Mouse (Mus musculus) embryonic facial prominence, embryonic 10.5 days (tissue): ENCODE results near the gene Mcrip1. TPM values are rescaled to one million over a fixed set of nuclear protein-coding genes. Genes with fewer than 3 reads are reported as not detected.

Source experiments
- DNase-seq: peaks from one replicate; pipeline ENCODE4 v3.0.0-alpha.2; 2017; ENCODE audit warnings: low spot score
- H3K27ac ChIP-seq: fragments of 300-500 bp; sonication (generic); replicated peaks from 2 replicates; pipeline ENCODE4 v1.5.1; 2016; ENCODE audit warnings: mild to moderate bottlenecking
- H3K27me3 ChIP-seq: fragments of 300-500 bp; sonication (generic); replicated peaks from 2 replicates; pipeline ENCODE4 v1.6.1; 2016; ENCODE audit warnings: low read depth, mild to moderate bottlenecking; ENCODE audit not compliant: poor library complexity, severe bottlenecking
- H3K36me3 ChIP-seq: fragments of 300-500 bp; sonication (generic); replicated peaks from 2 replicates; pipeline ENCODE4 v1.6.1; 2016; ENCODE audit warnings: mild to moderate bottlenecking, moderate library complexity
- H3K4me1 ChIP-seq: fragments of 300-500 bp; sonication (generic); 2 replicates; pipeline ENCODE4 v1.6.1; 2016
- H3K4me3 ChIP-seq: fragments of 300-500 bp; sonication (generic); 2 replicates; pipeline ENCODE4 v1.5.1; 2016; ENCODE audit warnings: mild to moderate bottlenecking, moderate library complexity
- H3K9me3 ChIP-seq: fragments of 300-500 bp; sonication (generic); 2 replicates; pipeline ENCODE4 v1.6.1; 2016; ENCODE audit warnings: mild to moderate bottlenecking
- WGBS: fragments of 180-500 bp; shearing (Covaris S2); methylation state at CpG from one replicate; pipeline ENCODE4 v1.1.7; 2016; 5-methylcytosine and 5-hydroxymethylcytosine counted together
- polyA plus RNA-seq: library from polyadenylated mRNA; unstranded; fragments of >200 nt; fragmentation: Nextera tagmentation; extraction: Ambion mirVana; gene quantifications from 2 replicates; pipeline ENCODE4 v1.2.1, GENCODE M21; 2016

Mcrip1 gene
- polyA plus RNA-seq, 1 experiment from 2014 or later, result 221 TPM

DNA sequence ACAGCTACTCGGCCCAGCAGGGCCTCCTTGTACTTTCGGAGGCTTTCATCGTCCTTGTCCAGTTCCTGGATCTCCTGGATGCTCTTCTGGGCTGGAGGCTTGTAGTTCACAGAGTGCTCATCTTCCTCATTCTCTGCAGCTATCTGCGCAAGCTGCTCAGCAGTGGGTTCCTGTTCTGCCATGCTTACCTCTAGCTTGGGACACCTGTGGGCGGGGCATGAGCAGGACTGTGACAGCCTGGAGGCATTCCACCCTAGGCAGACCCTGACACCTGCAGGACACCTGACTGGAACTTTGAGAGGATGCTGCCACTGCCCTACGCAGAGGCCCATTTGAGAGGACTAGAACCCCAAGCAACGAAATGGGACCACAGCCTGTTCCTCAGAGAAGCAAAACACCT, 30.7 kb upstream of the Mcrip1 start:
- 63% methylated on average over 7 of the region's 7 CpGs for WGBS
- peak; percentile 19 for DNase-seq
- Histone ChIP-seq H3K4me1 (peaks cover 37% of the 10 kb centered on the region), H3K27me3 (no peaks in the 10 kb centered on the region), H3K27ac (peak overlapping the region; percentile 96), H3K4me3 (peak overlapping the region; percentile 92), H3K9me3 (peaks cover 5% of the 10 kb centered on the region; the same call in 1 of the 2 replicates), H3K36me3 (peaks cover 68% of the 10 kb centered on the region)

DNA sequence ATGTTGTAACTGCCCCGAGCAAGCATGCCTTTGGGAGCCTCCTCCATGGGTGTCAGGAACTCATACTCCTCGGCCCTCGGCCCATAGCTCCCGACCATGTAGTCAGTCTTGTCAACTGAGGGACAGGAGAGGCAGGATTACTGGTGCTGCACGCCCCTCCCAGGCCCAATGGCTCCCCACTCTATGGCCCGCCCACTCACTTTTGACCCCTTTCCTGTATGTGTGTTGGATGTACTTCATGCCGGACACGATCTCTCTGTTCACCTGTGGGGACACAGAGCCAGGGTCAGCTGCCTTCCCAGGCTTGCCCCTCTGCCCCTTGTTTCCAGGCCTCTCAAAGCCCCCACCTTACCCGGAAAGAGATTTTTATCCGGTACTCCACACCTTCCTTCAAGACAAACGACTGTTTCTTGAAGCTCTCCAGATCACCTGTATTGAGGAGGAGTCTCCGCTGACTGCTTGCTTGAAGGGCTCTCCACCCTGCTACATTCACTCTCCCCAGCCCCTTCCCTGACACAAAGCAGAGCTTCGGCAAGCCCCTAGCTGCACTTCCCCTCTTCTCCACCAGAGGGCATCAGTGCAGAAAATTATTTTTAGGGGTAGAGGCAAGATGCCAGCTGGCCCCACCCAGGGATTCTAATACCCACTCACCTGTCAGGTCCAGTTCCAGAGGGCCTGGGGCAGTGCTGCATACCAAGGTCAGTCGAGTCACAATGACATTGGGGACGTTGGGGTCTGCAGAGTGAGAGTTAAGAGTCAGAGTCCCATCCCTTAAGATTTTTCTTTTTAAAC, 30.0 kb upstream of the Mcrip1 start:
- DNase-seq, result peak; percentile 87
- Histone ChIP-seq H3K27ac (peak overlapping the region; percentile 96), H3K4me1 (peaks cover 41% of the 10 kb centered on the region), H3K36me3 (peaks cover 61% of the 10 kb centered on the region), H3K4me3 (peak overlapping the region; percentile 92), H3K9me3 (peaks cover 5% of the 10 kb centered on the region; the same call in 1 of the 2 replicates), H3K27me3 (no peaks in the 10 kb centered on the region)
- WGBS, result 62% methylated on average over 15 of the region's 15 CpGs

DNA sequence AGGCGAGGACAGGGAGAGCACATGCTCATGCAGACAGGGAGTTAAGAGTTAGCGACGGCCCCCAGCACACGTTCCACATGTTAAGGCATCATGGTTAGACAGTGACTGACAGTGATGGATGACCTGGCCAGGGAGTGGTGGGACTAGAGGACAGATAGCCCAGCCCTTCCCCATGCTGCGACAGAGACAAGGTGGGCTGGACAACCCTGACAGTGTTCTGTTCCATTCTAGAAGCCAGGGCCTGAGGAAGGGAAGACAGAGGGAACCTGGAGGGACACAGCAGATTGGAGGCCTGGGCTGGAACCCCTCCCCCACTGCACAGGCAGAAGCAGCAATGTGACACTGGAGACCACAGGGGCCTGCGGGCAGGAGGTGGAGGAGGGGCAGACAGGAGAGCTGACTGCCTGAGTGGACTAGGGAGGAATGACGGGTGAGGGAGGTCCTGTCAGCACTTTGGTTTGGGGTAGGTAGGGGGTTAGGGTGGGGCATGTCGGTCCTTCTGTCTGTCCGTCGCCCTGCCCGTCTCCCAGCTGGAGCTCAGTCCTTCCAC, 29.2 kb upstream of the Mcrip1 start:
- Histone ChIP-seq H3K4me3 (peak overlapping the region; percentile 92), H3K4me1 (peaks cover 49% of the 10 kb centered on the region), H3K9me3 (peaks cover under 1% of the 10 kb centered on the region; the same call in 1 of the 2 replicates), H3K36me3 (peaks cover 54% of the 10 kb centered on the region), H3K27ac (peak overlapping the region; percentile 66), H3K27me3 (no peaks in the 10 kb centered on the region)
- WGBS, result 75% methylated on average over 11 of the region's 11 CpGs
- DNase-seq, result peak; percentile 49

DNA sequence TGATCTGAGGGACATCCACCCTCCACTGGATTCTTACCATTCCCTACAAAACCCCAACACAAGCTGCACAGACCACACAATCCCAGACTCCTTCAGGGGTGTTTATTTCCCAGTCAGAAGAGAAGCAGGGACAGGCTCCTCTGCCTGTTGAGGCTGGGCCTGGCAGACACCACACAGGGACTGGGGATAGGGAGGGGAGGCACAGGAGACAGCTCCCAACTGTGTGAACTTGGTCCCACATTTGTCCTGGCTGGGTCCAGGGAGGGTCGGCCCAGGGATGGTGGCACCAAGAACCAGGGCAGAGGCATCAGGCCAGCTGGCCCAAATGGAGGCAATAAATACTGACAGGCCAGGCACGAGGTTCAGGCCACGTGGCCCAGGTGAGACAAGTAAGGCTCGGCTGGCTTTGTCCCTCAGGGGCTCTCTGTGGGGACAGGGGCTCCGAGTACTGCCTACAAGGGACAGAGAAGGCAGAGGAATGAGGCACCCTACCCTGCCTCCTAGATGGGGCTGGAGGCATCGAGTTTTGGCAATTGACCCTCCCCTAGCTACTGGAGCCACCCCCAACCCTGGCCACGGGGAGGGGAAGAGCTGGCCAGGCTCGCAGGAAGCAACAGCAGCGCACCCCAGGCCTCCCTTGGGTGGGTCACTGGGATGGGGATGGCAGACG, 28.6 kb upstream of the Mcrip1 start:
- peak overlapping the region; percentile 92 for H3K4me3 ChIP-seq
- WGBS, result 88% methylated on average over 10 of the region's 10 CpGs
- peaks cover 47% of the 10 kb centered on the region for H3K36me3 ChIP-seq
- DNase-seq, result no peak
- H3K27me3 ChIP-seq, result no peaks in the 10 kb centered on the region
- no peaks in the 10 kb centered on the region for H3K9me3 ChIP-seq
- peak overlapping the region; percentile 48; the same call in 1 of the 2 replicates for H3K27ac ChIP-seq
- H3K4me1 ChIP-seq, result peaks cover 49% of the 10 kb centered on the region

DNA sequence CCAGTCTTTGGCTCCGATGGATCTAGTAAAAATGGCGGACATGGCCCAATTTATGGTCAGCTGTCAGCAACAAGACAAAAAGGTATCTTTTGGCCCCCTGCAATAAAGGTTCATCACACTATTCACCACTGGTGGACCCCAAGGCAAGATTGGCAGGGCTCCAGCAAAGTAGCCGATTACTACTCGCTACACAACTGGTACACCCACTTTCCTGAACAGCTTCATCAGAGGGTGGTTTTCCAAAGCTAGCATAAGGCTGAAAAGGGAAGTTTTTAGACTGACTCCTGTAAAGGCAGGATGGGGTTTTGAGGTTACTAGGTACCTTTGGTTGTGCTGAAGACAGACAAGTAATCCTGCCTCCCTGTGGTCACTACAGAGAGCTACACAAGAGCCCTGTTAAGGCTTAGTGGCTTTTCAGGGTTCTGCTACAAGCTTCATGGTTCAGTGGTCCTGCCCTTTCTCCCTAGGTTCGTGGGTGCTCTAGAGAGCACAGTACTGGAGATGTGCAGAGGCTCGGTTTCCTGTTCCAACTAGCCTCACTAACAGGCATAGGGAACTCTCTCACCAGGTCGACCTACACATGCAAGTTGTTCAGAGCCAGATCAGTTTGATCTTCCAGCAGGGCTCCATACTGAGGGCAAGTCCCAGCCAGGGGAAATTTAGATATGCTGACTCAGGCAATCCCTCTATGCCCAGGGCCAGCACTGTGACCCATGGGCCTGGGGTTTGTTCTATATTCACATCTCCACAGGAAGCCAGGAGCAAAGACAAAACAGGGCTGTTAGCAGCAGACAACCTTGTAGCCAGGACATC, 27.9 kb upstream of the Mcrip1 start:
- H3K27ac ChIP-seq, result 0 out of 2 replicates have a peak overlapping the region, but pooled peaks have one; percentile 48
- no peaks in the 10 kb centered on the region for H3K9me3 ChIP-seq
- H3K36me3 ChIP-seq, result peaks cover 42% of the 10 kb centered on the region
- H3K27me3 ChIP-seq, result no peaks in the 10 kb centered on the region
- no peak for DNase-seq
- 83% methylated on average over 7 of the region's 7 CpGs for WGBS
- peak overlapping the region; percentile 92; the same call in 1 of the 2 replicates for H3K4me3 ChIP-seq
- H3K4me1 ChIP-seq, result peaks cover 47% of the 10 kb centered on the region

DNA sequence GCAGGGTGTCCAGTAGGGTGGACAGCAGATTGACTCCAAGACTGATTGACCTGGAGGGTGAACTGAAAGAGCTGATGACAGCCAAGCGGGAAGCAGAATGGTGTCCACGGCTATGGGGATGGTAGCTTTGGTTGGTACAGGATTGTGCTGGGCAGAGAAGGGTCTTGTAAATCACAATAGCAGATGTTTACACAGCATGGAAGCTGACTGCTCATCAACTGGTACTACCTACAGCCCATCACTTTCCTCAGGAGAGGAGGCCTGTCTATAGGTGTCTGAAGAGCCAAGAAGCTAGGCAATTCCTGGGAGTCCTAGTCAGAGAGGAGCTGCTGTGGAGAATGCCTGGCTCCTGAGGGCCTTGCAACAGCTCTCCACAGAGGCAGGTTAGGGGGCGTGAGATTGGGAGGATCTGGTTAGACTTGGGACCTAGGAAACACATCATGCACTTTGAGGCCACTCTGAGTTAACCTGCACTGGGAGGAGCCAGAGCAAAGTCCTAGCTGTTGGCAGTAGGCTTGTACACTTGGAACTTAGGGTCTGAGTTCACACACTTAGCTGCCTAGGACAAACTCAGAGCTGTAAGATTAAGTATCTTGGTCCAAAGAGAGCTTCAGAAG, 26.9 kb upstream of the Mcrip1 start:
- DNase-seq, result no peak
- Histone ChIP-seq H3K27me3 (no peaks in the 10 kb centered on the region), H3K4me3 (peak overlapping the region; percentile 19; the same call in 1 of the 2 replicates), H3K9me3 (no peaks in the 10 kb centered on the region), H3K27ac (no peak overlapping the region), H3K36me3 (peaks cover 45% of the 10 kb centered on the region), H3K4me1 (peaks cover 45% of the 10 kb centered on the region)
- WGBS, result 90% methylated on average over 3 of the region's 3 CpGs

DNA sequence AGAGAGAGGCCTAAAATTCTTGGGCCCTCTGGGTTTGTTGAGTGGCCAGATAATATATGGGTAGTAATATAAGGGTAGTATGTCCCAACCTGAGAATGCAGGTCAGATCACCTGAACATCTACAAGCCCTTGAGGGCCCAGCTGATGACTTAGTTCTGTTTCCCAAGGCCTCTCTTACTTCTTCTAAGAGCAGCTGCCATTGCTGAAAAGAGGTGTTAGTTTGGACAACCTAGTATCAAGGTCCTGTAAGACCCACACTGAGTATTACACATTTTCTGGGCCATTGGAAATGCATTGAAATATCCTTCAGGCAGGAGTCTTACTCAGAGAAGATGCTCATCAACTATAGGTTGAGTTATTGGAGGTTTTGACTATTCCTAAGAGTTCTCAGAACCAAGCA, 26.4 kb upstream of the Mcrip1 start:
- H3K36me3 ChIP-seq, result peaks cover 50% of the 10 kb centered on the region
- H3K4me3 ChIP-seq, result no peak overlapping the region
- H3K27me3 ChIP-seq, result no peaks in the 10 kb centered on the region
- no peak for DNase-seq
- H3K4me1 ChIP-seq, result peaks cover 49% of the 10 kb centered on the region
- no peaks in the 10 kb centered on the region for H3K9me3 ChIP-seq
- H3K27ac ChIP-seq, result no peak overlapping the region

DNA sequence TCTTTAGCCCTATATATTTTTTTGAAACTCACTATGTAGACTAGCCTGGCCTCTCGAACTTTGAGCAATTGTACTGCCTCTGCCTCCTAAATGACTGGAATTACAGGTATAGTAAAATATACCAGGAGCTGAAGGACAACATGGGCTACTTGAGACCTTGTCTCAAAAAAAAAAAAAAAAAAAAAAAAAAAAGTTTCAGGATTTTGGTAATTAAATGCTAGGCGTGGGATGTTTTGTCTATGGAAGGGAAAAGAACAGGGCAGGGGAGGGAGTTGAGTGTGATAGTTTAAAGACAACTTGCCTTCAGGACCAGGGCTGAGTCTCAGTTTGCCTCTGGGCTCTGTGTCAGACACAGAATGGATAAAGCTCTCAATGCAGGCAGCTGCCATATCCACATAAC, 25.5 kb upstream of the Mcrip1 start:
- WGBS, result 79% methylated on average over 2 of the region's 2 CpGs
- Histone ChIP-seq H3K27me3 (no peaks in the 10 kb centered on the region), H3K4me3 (peak overlapping the region; percentile 64), H3K9me3 (no peaks in the 10 kb centered on the region), H3K36me3 (peaks cover 56% of the 10 kb centered on the region), H3K4me1 (peaks cover 48% of the 10 kb centered on the region), H3K27ac (no peak overlapping the region)
- no peak for DNase-seq

DNA sequence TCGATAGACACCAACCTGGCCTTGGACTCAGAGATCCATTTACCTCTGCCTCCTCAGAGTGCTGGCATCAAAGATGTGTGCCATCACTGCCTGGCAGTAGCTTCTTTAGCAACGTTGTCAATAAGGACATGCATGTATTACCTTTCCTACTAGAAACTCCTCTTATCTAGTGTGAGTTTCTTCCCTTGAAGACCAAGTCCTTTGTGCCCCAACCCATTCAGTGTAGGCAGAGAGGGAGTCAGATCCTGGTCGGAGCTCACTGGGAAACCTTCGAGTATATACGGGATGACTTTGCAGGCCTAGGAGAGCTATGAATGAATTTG, 24.7 kb upstream of the Mcrip1 start:
- H3K27ac ChIP-seq, result peak overlapping the region; percentile 96

DNA sequence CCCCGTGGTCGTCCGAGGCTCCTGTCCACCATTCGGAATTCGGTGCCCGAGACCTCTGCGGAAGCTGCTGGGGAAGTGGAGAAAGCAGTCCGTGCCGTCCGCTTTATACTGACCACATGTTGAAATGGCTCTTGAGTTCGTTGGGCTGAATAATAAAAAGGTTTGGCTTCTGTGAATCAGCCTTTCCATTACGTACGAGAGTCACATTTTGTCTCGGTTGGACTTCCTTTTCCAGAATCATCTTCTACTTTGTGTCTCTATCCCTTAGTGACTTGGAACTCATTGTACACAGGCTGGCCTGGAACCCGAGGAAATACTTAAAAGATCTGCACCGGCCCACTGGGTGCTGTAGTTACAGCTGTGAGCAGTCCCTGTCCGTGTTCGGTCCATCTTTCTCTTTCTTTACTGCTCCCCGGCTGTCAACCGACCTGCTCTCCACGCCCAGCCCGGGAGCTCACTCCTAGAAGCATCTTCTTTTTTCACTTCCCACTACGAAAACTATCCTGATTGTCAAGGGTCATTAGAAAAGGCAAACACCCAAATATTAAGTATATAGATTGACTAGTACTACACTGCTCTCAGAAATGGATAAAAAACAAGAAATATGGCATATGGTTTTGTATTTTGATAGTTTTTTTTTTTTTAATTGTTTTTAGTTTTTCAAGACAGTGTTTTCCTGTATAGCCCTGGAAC, 24.2 kb upstream of the Mcrip1 start:
- H3K27ac ChIP-seq, result peak overlapping the region; percentile 96
- no peaks in the 10 kb centered on the region for H3K9me3 ChIP-seq
- WGBS, result under 1% methylated on average over 23 of the region's 23 CpGs
- H3K36me3 ChIP-seq, result peaks cover 56% of the 10 kb centered on the region
- H3K4me3 ChIP-seq, result peak overlapping the region; percentile 64
- DNase-seq, result peak; percentile 23
- H3K27me3 ChIP-seq, result no peaks in the 10 kb centered on the region
- H3K4me1 ChIP-seq, result peaks cover 35% of the 10 kb centered on the region

More for the DNA sequence above, 24.7 kb upstream of the Mcrip1 start:
- peak overlapping the region; percentile 64 for H3K4me3 ChIP-seq
- no peak for DNase-seq
- 50% methylated on average over 5 of the region's 5 CpGs for WGBS
- peaks cover 40% of the 10 kb centered on the region for H3K4me1 ChIP-seq
- peaks cover 56% of the 10 kb centered on the region for H3K36me3 ChIP-seq
- H3K9me3 ChIP-seq, result no peaks in the 10 kb centered on the region
- H3K27me3 ChIP-seq, result no peaks in the 10 kb centered on the region

DNA sequence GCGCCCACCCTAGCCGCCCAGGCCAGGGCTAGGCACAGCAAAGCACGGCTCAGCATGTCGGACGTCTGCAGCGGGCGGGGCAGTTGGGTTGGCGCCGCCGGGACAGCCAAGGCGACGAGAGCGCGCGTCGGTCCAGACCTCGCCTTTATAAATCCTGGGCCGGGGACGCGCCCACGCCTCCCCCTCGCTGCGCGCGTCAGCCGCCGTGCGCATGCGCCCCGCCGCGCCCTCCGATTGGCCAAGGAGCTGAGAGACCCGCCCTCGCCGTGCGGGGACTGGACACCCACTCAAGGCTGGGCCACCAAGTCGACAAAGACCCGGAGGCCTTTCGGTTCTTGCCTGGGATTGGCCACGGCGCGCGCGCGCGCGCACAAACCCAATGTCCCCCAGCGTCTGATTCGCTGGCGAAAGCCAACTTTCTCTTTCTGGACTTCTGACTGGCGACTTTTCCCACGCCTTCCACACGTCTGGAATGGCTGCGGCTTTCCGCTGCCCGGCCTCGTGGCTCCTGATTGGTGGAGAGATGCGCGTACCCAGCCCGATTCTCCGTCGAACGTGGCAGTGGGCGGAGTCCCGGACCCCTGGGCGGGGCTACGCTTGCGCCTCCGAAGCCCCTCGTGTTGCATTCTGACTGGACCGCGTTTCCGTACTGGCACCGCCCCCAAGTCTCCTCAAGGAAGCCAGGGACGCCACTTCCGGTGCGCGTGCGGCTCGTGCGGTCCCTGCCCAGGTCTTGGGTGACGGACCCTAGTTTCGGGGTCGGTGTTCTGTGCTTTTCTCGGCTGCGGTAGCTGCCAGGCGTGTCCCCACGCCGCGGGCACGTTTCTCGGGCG, 23.4 kb upstream of the Mcrip1 start, which contains the start of gene P4hb:
Gene P4hb, minus strand, starts transcription at position 502 of the 833 bp plus-strand sequence.
- under 1% methylated on average over 94 of the region's 94 CpGs for WGBS
- Histone ChIP-seq H3K4me1 (peaks cover 30% of the 10 kb centered on the region), H3K27ac (peak within 1 kb of the TSS; percentile 96), H3K4me3 (peak within 1 kb of the TSS; percentile 64), H3K36me3 (peaks cover 56% of the 10 kb centered on the region), H3K9me3 (no peaks in the 10 kb centered on the region), H3K27me3 (no peaks in the 10 kb centered on the region)
- peak; percentile 100 for DNase-seq
